Comparison of ENCODE assay signal across 8 mouse cellular contexts in genomic region chr7:6155901-6156411, GRCm38 (mm10). TPM values are rescaled to one million over a fixed set of nuclear protein-coding genes. Genes with fewer than 3 reads are reported as not detected.
DNase-seq lines count a peak whose midpoint lies in the region; ATAC-seq and TF ChIP-seq lines count a peak whose summit lies in the region.

Zfp787 (minus strand) TSS chr7:6155997.

- ATAC-seq in forebrain, embryonic 13.5 days, result peak; percentile 98
- ATAC-seq in liver, postnatal 0 days, result peak; percentile 87
- ATAC-seq in neural tube, embryonic 14.5 days (ENCODE audit: low read depth), result peak; percentile 98

- peaks cover 17 to 51% of the 10 kb centered on the region in 2 experiments for H3K4me1 ChIP-seq in CH12.LX (ENCODE audit: control insufficient read depth in 1 of 2, insufficient read depth in 2 of 2)
- peaks cover 27% of the 10 kb centered on the region for H3K4me1 ChIP-seq in forebrain, embryonic 13.5 days
- H3K4me1 ChIP-seq in liver, postnatal 0 days (ENCODE audit: insufficient read depth), result peaks cover 53% of the 10 kb centered on the region
- peaks cover 16% of the 10 kb centered on the region for H3K4me1 ChIP-seq in neural tube, embryonic 14.5 days (ENCODE audit: control insufficient read depth, insufficient read depth, low read length)

- no peaks in the 10 kb centered on the region for H3K27me3 ChIP-seq in CH12.LX (replicated peaks)
- no peaks in the 10 kb centered on the region for H3K27me3 ChIP-seq in forebrain, embryonic 13.5 days
- H3K27me3 ChIP-seq in liver, postnatal 0 days (ENCODE audit: insufficient read depth, low read length), result no peaks in the 10 kb centered on the region
- no peaks in the 10 kb centered on the region for H3K27me3 ChIP-seq in neural tube, embryonic 14.5 days (ENCODE audit: control insufficient read depth, insufficient read depth, low read length)

- WGBS in forebrain, embryonic 13.5 days, result under 1% methylated on average over 44 of the region's 54 CpGs
- WGBS in large intestine, adult 2 months, result under 1% methylated on average over 52 of the region's 54 CpGs
- under 1% methylated on average over 45 of the region's 54 CpGs for WGBS in liver, postnatal 0 days (ENCODE audit: insufficient replicate concordance)
- under 1% methylated on average over 49 of the region's 54 CpGs for WGBS in neural tube, embryonic 14.5 days

- peaks cover 0 to 12% of the 10 kb centered on the region in 2 experiments for H3K36me3 ChIP-seq in CH12.LX (replicated peaks in 1 of 2; ENCODE audit: control insufficient read depth in 1 of 2, insufficient read depth in 1 of 2, low read length in 1 of 2)
- H3K36me3 ChIP-seq in forebrain, embryonic 13.5 days (ENCODE audit: poor library complexity, severe bottlenecking), result no peaks in the 10 kb centered on the region
- H3K36me3 ChIP-seq in liver, postnatal 0 days (replicated peaks; ENCODE audit: insufficient read depth, low read length), result no peaks in the 10 kb centered on the region
- no peaks in the 10 kb centered on the region for H3K36me3 ChIP-seq in neural tube, embryonic 14.5 days (ENCODE audit: control insufficient read depth, insufficient read depth, low read length)

- peak within 1 kb of the TSS; percentile 95 for H3K4me2 ChIP-seq in CH12.LX (ENCODE audit: insufficient read depth, low read depth, poor library complexity, severe bottlenecking)
- H3K4me2 ChIP-seq in forebrain, embryonic 13.5 days, result peak within 1 kb of the TSS; percentile 94
- peak within 1 kb of the TSS; percentile 71 for H3K4me2 ChIP-seq in liver, postnatal 0 days (ENCODE audit: low read depth, low read length)
- peak within 1 kb of the TSS; percentile 91 for H3K4me2 ChIP-seq in neural tube, embryonic 14.5 days (ENCODE audit: low read depth, low read length)

- H3K4me3 ChIP-seq in CH12.LX (replicated peaks in 1 of 3; ENCODE audit: low read depth in 2 of 3, low read length in 2 of 3, poor library complexity in 1 of 3), result peak within 1 kb of the TSS; percentile 70 to 94 (median 91)
- H3K4me3 ChIP-seq in forebrain, embryonic 13.5 days, result peak within 1 kb of the TSS; percentile 82
- H3K4me3 ChIP-seq in liver, postnatal 0 days (ENCODE audit: low read depth, low read length), result peak within 1 kb of the TSS; percentile 67
- peak within 1 kb of the TSS; percentile 77 for H3K4me3 ChIP-seq in neural tube, embryonic 14.5 days (ENCODE audit: low read depth, low read length)

- DNase-seq in CH12.LX (ENCODE audit: extremely low read depth), result peak; percentile 96
- DNase-seq in c-Kit-positive CD71-positive TER-119-positive erythroid progenitor cells, embryonic 14.5 days (ENCODE audit: low spot score), result peak; percentile 65
- peak; percentile 97 to 98 for DNase-seq in heart, postnatal 10 days
- DNase-seq in large intestine, adult 2 months (ENCODE audit: low read depth, low spot score), result no peak
- peak; percentile 93 for DNase-seq in liver, postnatal 0 days
- peak; percentile 97 for DNase-seq in testis, postnatal 10 days (ENCODE audit: low spot score)

- peak within 1 kb of the TSS; percentile 67 for H3K27ac ChIP-seq in CH12.LX (ENCODE audit: insufficient read depth, low read depth)
- H3K27ac ChIP-seq in forebrain, embryonic 13.5 days, result peak within 1 kb of the TSS; percentile 93
- H3K27ac ChIP-seq in liver, postnatal 0 days (ENCODE audit: low read depth), result peak within 1 kb of the TSS; percentile 90
- H3K27ac ChIP-seq in neural tube, embryonic 14.5 days (ENCODE audit: low read depth, low read length), result peak within 1 kb of the TSS; percentile 93

- peak; percentile 72 for TF ChIP-seq POLR2A in CH12.LX (IDR thresholded peaks at IDR 0.05; ENCODE audit: low read depth, low read length)

- no peak for TF ChIP-seq CTCF in CH12.LX (conservative IDR thresholded peaks at IDR 0.05 in 1 of 2, IDR thresholded peaks at IDR 0.05 in 1 of 2; ENCODE audit: low read depth in 2 of 2, low read length in 2 of 2)
- no peak for TF ChIP-seq CTCF in liver, postnatal 0 days (IDR thresholded peaks at IDR 0.05; ENCODE audit: low read depth)

- in situ Hi-C loops in CH12.LX (cut with MboI; ENCODE audit: low pct_ligation_motif_present, low pct_unique_long_range_greater_than_20kb, low sequenced_read_pairs), result no loop called here

- peak within 1 kb of the TSS; percentile 97 for H3K9ac ChIP-seq in CH12.LX (ENCODE audit: insufficient read depth, low read depth)
- peak within 1 kb of the TSS; percentile 94 for H3K9ac ChIP-seq in forebrain, embryonic 13.5 days
- H3K9ac ChIP-seq in liver, postnatal 0 days (replicated peaks), result peak within 1 kb of the TSS; percentile 71
- peak within 1 kb of the TSS; percentile 84 for H3K9ac ChIP-seq in neural tube, embryonic 14.5 days (replicated peaks; ENCODE audit: low read depth, low read length)

- H3K79me2 ChIP-seq in CH12.LX (replicated peaks; ENCODE audit: control insufficient read depth, extremely low read depth, insufficient read depth, poor library complexity, severe bottlenecking), result peaks cover 40% of the 10 kb centered on the region

- TF ChIP-seq RAD21 in CH12.LX (IDR thresholded peaks at IDR 0.05; ENCODE audit: low read depth, low read length), result no peak

- H3K9me3 ChIP-seq in CH12.LX (replicated peaks; ENCODE audit: low read length), result no peaks in the 10 kb centered on the region
- no peaks in the 10 kb centered on the region for H3K9me3 ChIP-seq in forebrain, embryonic 13.5 days (replicated peaks)
- H3K9me3 ChIP-seq in liver, postnatal 0 days (ENCODE audit: low read length), result no peaks in the 10 kb centered on the region
- H3K9me3 ChIP-seq in neural tube, embryonic 14.5 days (ENCODE audit: control insufficient read depth, low read length), result no peaks in the 10 kb centered on the region

- intact Hi-C loops in heart, postnatal 10 days (cut with DNase I), result loop anchor here (2.0 kb wide), 1 partner anchor 29 kb away; no protein-coding TSS in a partner anchor

- dilution Hi-C loops in CH12.LX (cut with MboI; ENCODE audit: extremely low pct_ligation_motif_present, extremely low pct_unique_long_range_greater_than_20kb, low sequenced_read_pairs), result no loop called here

- no peak for TF ChIP-seq EP300 in CH12.LX (IDR thresholded peaks at IDR 0.05; ENCODE audit: low read length)
- peak; percentile 23; the same call in 1 of the 2 replicates for TF ChIP-seq EP300 in liver, postnatal 0 days (IDR thresholded peaks at IDR 0.05; ENCODE audit: low read depth)

TF ChIP-seq in CH12.LX, 34 proteins besides CTCF, POLR2A, EP300 and RAD21:
- peak; percentile 70; the same call in 1 of the 2 replicates for TF ChIP-seq ZMIZ1 (IDR thresholded peaks at IDR 0.05; ENCODE audit: low read depth, low read length)
- TF ChIP-seq CHD1 (IDR thresholded peaks at IDR 0.05; ENCODE audit: low read depth, low read length), result no peak
- TF ChIP-seq ZKSCAN1 (IDR thresholded peaks at IDR 0.05; ENCODE audit: borderline replicate concordance, low read depth, low read length), result no peak
- TF ChIP-seq NRF1 (IDR thresholded peaks at IDR 0.05; ENCODE audit: low read depth, low read length), result peak; percentile 97
- no peak for TF ChIP-seq USF1 (IDR thresholded peaks at IDR 0.05; ENCODE audit: low read depth, low read length)
- peak; percentile 87 for TF ChIP-seq HCFC1 (IDR thresholded peaks at IDR 0.05; ENCODE audit: low read depth, low read length)
- TF ChIP-seq NELFE (IDR thresholded peaks at IDR 0.05; ENCODE audit: low read depth, low read length), result peak; percentile 67; the same call in 1 of the 2 replicates
- TF ChIP-seq POLR2AphosphoS2 (IDR thresholded peaks at IDR 0.05; ENCODE audit: low read depth, low read length), result 0 out of 2 replicates have a peak, but pooled peaks have one; percentile 43
- no peak for TF ChIP-seq MAX (IDR thresholded peaks at IDR 0.05; ENCODE audit: low read length)
- TF ChIP-seq JUND (conservative IDR thresholded peaks at IDR 0.05; ENCODE audit: low read depth, low read length), result no peak
- TF ChIP-seq MAZ (IDR thresholded peaks at IDR 0.05; ENCODE audit: low read depth, low read length), result peak; percentile 94
- no peak for TF ChIP-seq TBP (conservative IDR thresholded peaks at IDR 0.05; ENCODE audit: low read depth, low read length)
- TF ChIP-seq IRF4 (IDR thresholded peaks at IDR 0.05; ENCODE audit: low read depth, low read length), result 0 out of 2 replicates have a peak, but pooled peaks have one; percentile 24
- peak; percentile 27; the same call in 1 of the 2 replicates for TF ChIP-seq TCF12 (IDR thresholded peaks at IDR 0.05; ENCODE audit: low read depth, low read length)
- TF ChIP-seq ELF1 (IDR thresholded peaks at IDR 0.05; ENCODE audit: low read depth, low read length), result peak; percentile 99
- no peak for TF ChIP-seq RCOR1 (conservative IDR thresholded peaks at IDR 0.05; ENCODE audit: low read depth, low read length)
- no peak for TF ChIP-seq MXI1 (IDR thresholded peaks at IDR 0.05; ENCODE audit: low read depth, low read length)
- no peak for TF ChIP-seq ZNF384 (IDR thresholded peaks at IDR 0.05; ENCODE audit: low read depth, low read length)
- TF ChIP-seq KAT2A (IDR thresholded peaks at IDR 0.05; ENCODE audit: insufficient replicate concordance, low read length), result 0 out of 2 replicates have a peak, but pooled peaks have one; percentile 57
- peak; percentile 28; the same call in 1 of the 2 replicates for TF ChIP-seq GABPA (IDR thresholded peaks at IDR 0.05; ENCODE audit: insufficient replicate concordance, low read depth, low read length)
- TF ChIP-seq SMC3 (IDR thresholded peaks at IDR 0.05; ENCODE audit: low read depth, low read length), result no peak
- peak; percentile 49; the same call in 1 of the 2 replicates for TF ChIP-seq CHD2 (IDR thresholded peaks at IDR 0.05; ENCODE audit: low read length)

RNA-seq across cellular contexts. Expression of gene Zfp787, which starts in this region (rescaled TPM):
- total RNA-seq in CH12.LX (2012; rRNA removed) (24.8 and 28.3 TPM in 2 replicates), CH12.LX (2014; rRNA removed) (17.5 and 22.1 TPM in 2 replicates)
- 19.0 and 19.3 TPM in 2 replicates for polyA plus RNA-seq in CH12.LX (2012; ENCODE audit: insufficient read length, low read depth)
- polyA plus RNA-seq in forebrain, embryonic 13.5 days (2015; fragmentation: Nextera tagmentation; extraction: Ambion mirVana), result 20.0 and 22.8 TPM in 2 replicates
- 10 to 100 TPM; 44.2 to 48.6 TPM for total RNA-seq in heart, postnatal 10 days (2021)
- 33.6 and 45.2 TPM in 2 replicates for polyA plus RNA-seq in large intestine, adult 2 months (2012; rRNA removed)
- 38.1 and 39.5 TPM in 2 replicates for polyA plus RNA-seq in liver, postnatal 0 days (2015; fragmentation: Nextera tagmentation; extraction: Ambion mirVana)
- polyA plus RNA-seq in neural tube, embryonic 14.5 days (2014; fragmentation: Nextera tagmentation; extraction: Ambion mirVana), result 13.7 and 15.4 TPM in 2 replicates
